Mouse (Mus musculus) heart, postnatal 14 days (tissue): ENCODE measurements around the gene Emg1. TPM values are rescaled to one million over a fixed set of nuclear protein-coding genes. Genes with fewer than 3 reads are reported as not detected.

Source experiments
- DNase-seq, 2 experiments: peaks; one replicate each; pipeline ENCODE4 v3.0.0; 2021 to 2022
- intact Hi-C: fragments of 180-260 bp; cut with DNase I; formaldehyde crosslinking; loops from one replicate; pipeline ENCODE4 v1.15.1; 2025
- total RNA-seq, 2 experiments: library from RNA; stranded (reverse); gene quantifications; 2 replicates each; pipeline ENCODE4 v1.2.3; 2021

Emg1 gene
- total RNA-seq, 2 experiments from 2014 or later = 58.8 to 68.4 TPM

GRCm38 (mm10) chr6:124718703-124719102 lies 6.7 kb upstream of the Emg1 start:
- no peak for DNase-seq
- intact Hi-C loops = loop anchor here (10.0 kb wide), 1 partner anchor 296 kb away; no protein-coding TSS in a partner anchor

- intact Hi-C loops = loop anchor here (10.0 kb wide), 1 partner anchor 297 kb away; no protein-coding TSS in a partner anchor
- DNase-seq = no peak
Measured at GRCm38 (mm10) chr6:124717968-124718367, 6.0 kb upstream of the Emg1 start.

- DNase-seq = peak; percentile 43 to 64
- intact Hi-C loops = loop anchor here (10.0 kb wide), 1 partner anchor 298 kb away; no protein-coding TSS in a partner anchor
Measured at GRCm38 (mm10) chr6:124716864-124717490, 5.0 kb upstream of the Emg1 start.

GRCm38 (mm10) chr6:124712918-124713317 lies 940 bp upstream of the Emg1 start:
- intact Hi-C loops = loop anchor here (1.0 to 10.0 kb wide), 3 partner anchors 27 to 302 kb away; partner anchors contain the start of gene Lpcat3
- no peak for DNase-seq

GRCm38 (mm10) chr6:124708289-124708889 lies 3.6 kb downstream of the Emg1 start:
- no peak for DNase-seq
- intact Hi-C loops = no loop called here

GRCm38 (mm10) chr6:124706061-124706627 lies 5.8 kb downstream of the Emg1 start:
- DNase-seq = no peak
- intact Hi-C loops = no loop called here

- no peak for DNase-seq
- intact Hi-C loops = loop anchor here (5.0 kb wide), 2 partner anchors 38 to 42 kb away; partner anchors contain the start of genes Grcc10 and Lpcat3
Measured at GRCm38 (mm10) chr6:124704417-124704816, 7.6 kb downstream of the Emg1 start.

- intact Hi-C loops = loop anchor here (2.0 to 5.0 kb wide), 4 partner anchors 31 to 55 kb away; partner anchors contain the start of genes Grcc10 and Lpcat3
- DNase-seq = no peak
Measured at GRCm38 (mm10) chr6:124703789-124704188, 8.2 kb downstream of the Emg1 start.

GRCm38 (mm10) chr6:124702784-124703103 lies 9.2 kb downstream of the Emg1 start:
- intact Hi-C loops = loop anchor here (2.0 to 5.0 kb wide), 4 partner anchors 30 to 56 kb away; partner anchors contain the start of genes Grcc10 and Lpcat3
- peak; percentile 69 to 78 for DNase-seq

- DNase-seq = no peak
- intact Hi-C loops = loop anchor here (2.0 to 5.0 kb wide), 4 partner anchors 29 to 57 kb away; partner anchors contain the start of genes Grcc10 and Lpcat3
Measured at GRCm38 (mm10) chr6:124702102-124702783, 9.7 kb downstream of the Emg1 start.

GRCm38 (mm10) chr6:124701338-124701737 lies 10.6 kb downstream of the Emg1 start:
- no peak for DNase-seq
- intact Hi-C loops = loop anchor here (5.0 kb wide), 2 partner anchors 39 to 41 kb away; partner anchors contain the start of genes Grcc10 and Lpcat3

- peak; percentile 69 to 80 for DNase-seq
- intact Hi-C loops = loop anchor here (5.0 kb wide), 2 partner anchors 38 to 42 kb away; partner anchors contain the start of genes Grcc10 and Lpcat3
Measured at GRCm38 (mm10) chr6:124699962-124700610, 11.9 kb downstream of the Emg1 start.

- intact Hi-C loops = no loop called here
- no peak for DNase-seq
Measured at GRCm38 (mm10) chr6:124699366-124699765, 12.6 kb downstream of the Emg1 start.

- intact Hi-C loops = no loop called here
- no peak for DNase-seq
Measured at GRCm38 (mm10) chr6:124698751-124699150, 13.2 kb downstream of the Emg1 start.

GRCm38 (mm10) chr6:124696441-124697150 lies 15.4 kb downstream of the Emg1 start:
- intact Hi-C loops = no loop called here
- DNase-seq = no peak

GRCm38 (mm10) chr6:124694166-124694955 lies 17.6 kb downstream of the Emg1 start:
- intact Hi-C loops = no loop called here
- peak; percentile 79 to 81 for DNase-seq

- no peak for DNase-seq
Measured at GRCm38 (mm10) chr6:124693243-124693981, 18.6 kb downstream of the Emg1 start.

GRCm38 (mm10) chr6:124690517-124690916 lies 21.5 kb downstream of the Emg1 start:
- no peak for DNase-seq
- intact Hi-C loops = no loop called here

More at GRCm38 (mm10) chr6:124693243-124693981, 18.6 kb downstream of the Emg1 start:
- intact Hi-C loops = no loop called here
